Mouse (Mus musculus): Measurements from ENCODE around the gene Zbtb1. TPM values are rescaled to one million over a fixed set of nuclear protein-coding genes. Genes with fewer than 3 reads are reported as not detected.

Zbtb1 gene
- 13.9 and 15.5 TPM in 2 replicates for polyA plus RNA-seq (2015; fragmentation: Nextera tagmentation; extraction: Ambion mirVana)

DNA sequence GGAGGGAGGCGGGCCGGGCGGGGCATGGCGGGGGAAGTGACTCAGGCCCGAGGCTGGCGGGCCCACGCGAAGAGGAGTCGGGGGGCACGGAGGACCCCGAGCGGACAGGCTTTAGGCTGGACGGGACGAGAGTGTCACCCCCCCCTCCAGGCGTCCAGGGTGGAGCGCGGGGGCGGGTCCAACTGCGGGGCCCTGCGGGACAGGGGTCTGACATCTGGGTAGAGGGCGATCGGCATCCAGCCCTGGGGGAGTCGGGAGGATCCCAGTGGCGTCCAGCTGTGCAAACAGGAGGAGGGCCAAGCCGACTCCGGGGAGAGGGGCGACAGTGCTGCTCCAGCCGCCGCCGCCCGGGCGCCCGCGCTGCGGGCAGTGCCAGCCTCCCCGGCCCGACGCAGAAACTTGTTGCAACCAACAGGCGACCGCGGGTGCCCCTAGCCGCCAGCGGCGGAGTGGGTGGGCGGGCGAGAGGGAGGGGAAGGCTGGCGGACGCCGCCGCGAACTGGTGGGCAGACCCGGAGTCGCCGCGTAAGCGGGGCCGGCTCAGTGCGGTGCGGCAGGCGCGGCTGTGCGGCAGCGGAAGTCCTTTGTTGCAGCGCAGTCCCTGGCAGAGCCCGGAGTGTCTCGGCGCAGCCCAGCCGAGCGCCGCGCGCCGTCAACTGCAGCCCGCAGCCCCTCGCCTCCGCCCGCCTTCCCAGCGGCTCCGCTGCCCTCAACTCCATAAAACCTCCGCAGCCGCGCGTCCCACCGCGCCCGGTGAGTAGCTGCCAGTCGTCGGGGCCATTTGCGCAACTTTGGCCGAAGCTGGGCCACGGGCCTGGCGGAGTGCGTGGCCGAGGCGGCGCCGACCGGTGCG, at the start of gene Zbtb1:
Zbtb1 (plus strand) TSS at position 289 of the 853 bp plus-strand sequence.
- DNase-seq (ENCODE audit: low spot score) = peak; percentile 81

DNA sequence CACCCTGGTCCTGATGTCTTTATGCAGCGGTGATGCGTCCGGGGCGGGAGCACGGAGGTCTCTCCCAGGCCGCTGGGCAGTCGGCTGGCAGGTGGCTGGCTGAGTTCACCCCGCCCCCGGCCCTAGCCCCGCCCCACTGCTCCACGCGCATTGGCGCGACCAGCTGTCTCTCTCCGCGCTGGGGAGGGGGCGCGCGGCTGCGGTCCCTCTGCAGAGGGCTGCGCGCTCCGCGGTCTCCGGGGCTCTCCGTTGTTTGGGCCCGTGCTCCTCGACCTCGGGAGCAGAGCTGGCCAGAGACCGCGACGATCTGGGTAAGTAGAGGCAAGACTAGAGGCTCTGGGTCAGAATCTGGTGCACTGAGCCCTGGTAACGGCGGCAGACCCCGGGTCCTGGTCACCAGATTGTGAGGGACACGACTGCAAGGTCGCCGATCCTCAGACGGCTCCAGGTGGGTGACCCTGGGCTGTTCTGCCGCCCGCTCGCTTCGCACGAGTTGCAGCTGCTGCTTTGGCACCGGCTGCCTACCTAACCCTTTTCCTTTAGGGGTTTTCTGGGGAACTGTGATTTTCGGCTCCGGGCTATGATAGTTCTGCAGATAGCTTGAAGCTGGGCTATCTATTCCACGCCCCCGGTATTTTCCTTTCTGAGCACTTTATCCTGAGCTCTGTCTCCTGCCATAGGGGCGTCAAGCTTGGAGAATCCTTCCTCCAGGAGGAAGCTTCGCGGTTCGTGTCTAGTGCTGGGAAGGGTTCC, 45.2 kb upstream of the Zbtb1 start, which contains the start of gene Akap5:
Akap5 (plus strand) TSS at position 213 of the 753 bp plus-strand sequence.
- DNase-seq (ENCODE audit: low spot score) = peak; percentile 65

DNA sequence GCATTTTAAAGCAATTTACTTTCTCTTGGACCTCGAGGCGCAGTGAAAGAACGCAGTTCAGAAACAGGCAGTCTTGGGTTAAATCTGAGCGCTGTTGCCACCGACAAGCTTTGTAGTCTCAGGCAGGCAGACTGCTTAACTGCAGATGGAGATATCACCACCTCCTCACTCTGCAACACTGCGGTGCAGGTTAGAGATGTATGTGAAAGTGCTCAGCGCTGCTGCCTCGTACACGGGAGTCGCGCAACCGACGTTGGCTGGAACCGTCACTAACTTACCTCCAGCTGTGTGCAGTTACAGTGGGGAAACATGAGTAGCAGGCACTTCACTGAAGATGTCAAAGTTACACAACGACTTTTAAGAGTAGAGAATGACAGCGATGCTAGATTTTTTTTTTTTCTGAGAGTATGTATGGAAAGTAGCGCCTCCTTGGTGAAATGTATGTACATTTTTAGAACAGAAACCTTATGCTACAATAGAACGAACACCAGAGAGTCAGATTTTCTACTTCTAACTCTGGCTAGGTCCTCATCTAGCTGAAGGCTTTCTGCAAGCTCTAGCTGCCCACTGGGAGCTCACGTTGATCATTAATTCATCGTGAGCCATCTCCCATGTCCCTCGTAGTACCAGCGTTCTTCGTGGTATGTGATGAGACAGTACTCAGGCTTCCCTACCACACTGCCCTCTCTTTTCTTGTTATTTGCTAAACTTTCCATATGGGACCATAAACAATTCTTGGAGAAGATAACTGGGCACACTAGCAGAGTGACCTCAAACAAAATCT, 43.4 kb upstream of the Zbtb1 start:
- DNase-seq (ENCODE audit: low spot score) = no peak

DNA sequence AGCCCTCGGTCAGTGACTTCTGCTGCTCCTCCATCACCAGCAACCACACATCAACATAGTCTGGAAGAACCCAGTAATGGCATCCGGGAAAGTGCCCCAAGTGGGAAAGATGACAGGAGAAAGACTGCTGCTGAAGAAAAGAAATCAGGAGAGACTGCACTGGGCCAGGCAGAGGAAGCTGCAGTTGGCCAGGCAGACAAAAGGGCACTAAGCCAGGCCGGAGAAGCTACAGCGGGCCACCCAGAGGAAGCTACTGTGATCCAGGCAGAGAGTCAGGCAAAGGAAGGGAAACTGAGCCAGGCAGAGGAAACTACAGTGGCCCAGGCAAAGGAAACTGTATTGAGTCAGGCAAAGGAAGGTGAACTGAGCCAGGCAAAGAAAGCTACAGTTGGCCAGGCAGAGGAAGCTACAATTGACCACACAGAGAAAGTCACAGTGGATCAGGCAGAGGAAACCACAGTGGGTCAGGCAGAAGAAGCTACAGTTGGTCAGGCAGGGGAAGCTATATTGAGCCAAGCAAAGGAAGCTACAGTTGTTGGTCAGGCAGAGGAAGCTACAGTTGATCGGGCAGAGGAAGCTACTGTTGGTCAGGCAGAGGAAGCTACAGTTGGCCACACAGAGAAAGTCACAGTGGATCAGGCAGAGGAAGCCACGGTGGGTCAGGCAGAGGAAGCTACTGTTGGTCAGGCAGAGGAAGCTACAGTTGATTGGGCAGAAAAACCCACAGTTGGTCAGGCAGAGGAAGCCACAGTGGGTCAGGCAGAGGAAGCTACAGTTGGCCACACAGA, 41.3 kb upstream of the Zbtb1 start:
- no peak for DNase-seq (ENCODE audit: low spot score)

- no peak for DNase-seq (ENCODE audit: low spot score)
Observed at GRCm38 (mm10) chr12:76333688-76334087, 36.4 kb upstream of the Zbtb1 start.

DNA sequence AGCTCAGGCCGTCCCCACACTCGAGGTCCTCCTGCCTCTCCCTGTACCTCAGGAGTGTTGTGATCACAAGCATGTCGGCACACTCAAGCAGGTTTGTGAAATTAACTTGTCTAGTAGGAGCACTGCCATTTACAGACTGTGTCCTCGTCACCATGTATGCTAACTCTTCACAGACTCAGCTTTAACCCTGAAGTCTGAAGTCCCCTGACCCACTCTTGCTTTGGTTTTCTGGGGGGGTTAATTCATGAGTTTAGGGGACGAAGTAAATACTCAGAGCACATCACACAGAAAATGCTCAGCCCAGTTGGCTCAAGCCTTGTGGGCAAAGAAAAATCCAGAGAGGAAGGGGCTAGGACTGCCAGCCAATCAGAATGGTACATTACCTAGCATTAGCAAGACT, 34.4 kb upstream of the Zbtb1 start:
- DNase-seq (ENCODE audit: low spot score) = no peak

- DNase-seq (ENCODE audit: low spot score) = no peak
Observed at GRCm38 (mm10) chr12:76336111-76336965, 33.7 kb upstream of the Zbtb1 start.

GRCm38 (mm10) chr12:76341080-76341479, 29.0 kb upstream of the Zbtb1 start:
- peak; percentile 71 for DNase-seq (ENCODE audit: low spot score)

- peak; percentile 82 for DNase-seq (ENCODE audit: low spot score)
Observed at GRCm38 (mm10) chr12:76345759-76346455, 24.2 kb upstream of the Zbtb1 start.

DNA sequence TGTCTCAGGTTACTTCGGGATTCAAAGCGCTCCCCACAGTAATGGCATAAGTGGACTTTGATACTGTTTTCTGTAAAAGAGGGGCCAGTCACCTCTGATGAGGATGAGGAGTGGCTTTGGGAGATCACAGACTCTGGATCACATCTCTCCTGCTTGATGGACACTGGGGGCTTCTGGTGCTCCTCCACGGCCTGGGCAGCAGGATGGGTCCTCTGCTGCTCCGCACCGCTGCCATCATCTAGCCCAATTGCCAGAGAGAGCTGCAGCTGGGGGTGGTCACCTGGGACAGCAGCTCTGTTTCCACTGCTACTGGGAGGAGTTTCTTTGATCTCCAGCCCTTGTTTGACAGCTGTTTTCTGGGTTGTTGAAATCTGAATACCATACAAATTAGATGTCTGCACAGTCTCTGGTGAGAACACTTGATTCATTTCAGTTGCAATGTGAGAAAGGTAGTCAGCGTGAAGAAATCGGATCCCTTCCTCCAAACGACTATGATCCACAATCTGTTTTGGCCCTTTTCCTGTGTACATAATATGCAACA, 20.3 kb upstream of the Zbtb1 start:
- peak; percentile 9 for DNase-seq (ENCODE audit: low spot score)

DNA sequence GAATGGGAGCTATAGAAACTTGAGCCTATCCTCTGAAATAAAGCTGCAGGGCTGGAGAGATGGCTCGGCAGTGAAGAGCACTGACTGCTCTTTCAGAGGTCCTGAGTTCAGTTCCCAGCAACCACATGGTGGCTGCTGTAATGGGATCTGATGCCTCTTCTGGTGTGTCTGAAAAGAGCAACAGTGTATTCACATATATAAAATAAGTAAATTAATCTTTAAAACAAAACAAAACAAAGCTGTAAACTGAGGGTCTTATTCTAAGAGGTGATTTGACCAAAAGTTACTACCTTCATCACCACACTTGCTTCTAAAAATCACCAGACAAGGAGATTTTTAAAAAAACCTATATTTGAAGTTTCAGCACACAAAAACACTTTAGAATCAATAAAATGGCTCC, 9.2 kb upstream of the Zbtb1 start:
- DNase-seq (ENCODE audit: low spot score) = no peak

- peak; percentile 60 for DNase-seq (ENCODE audit: low spot score)
Observed at GRCm38 (mm10) chr12:76361405-76362302, 8.4 kb upstream of the Zbtb1 start.

- DNase-seq (ENCODE audit: low spot score) = peak; percentile 75
Observed at GRCm38 (mm10) chr12:76362303-76362676, 7.8 kb upstream of the Zbtb1 start.

DNA sequence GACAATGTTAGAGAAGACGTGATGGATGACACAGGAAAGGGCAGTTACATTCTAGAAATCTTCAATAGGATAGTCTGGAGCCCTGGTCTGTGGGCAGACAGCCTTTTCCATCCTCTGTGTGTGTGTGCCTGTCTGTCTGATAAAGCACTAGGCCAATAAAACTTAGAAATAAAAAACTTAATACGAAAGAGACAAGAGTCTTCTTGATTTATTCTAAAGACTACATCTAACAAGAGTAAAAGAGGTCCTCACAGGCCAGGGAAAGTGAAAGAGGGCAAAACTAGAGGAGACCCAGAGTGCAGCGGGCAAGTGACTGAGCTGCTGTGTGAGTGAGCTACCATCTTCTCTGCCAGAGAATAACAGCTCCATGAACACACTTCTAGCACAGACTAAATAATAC, 3.8 kb upstream of the Zbtb1 start:
- peak; percentile 17 for DNase-seq (ENCODE audit: low spot score)

DNA sequence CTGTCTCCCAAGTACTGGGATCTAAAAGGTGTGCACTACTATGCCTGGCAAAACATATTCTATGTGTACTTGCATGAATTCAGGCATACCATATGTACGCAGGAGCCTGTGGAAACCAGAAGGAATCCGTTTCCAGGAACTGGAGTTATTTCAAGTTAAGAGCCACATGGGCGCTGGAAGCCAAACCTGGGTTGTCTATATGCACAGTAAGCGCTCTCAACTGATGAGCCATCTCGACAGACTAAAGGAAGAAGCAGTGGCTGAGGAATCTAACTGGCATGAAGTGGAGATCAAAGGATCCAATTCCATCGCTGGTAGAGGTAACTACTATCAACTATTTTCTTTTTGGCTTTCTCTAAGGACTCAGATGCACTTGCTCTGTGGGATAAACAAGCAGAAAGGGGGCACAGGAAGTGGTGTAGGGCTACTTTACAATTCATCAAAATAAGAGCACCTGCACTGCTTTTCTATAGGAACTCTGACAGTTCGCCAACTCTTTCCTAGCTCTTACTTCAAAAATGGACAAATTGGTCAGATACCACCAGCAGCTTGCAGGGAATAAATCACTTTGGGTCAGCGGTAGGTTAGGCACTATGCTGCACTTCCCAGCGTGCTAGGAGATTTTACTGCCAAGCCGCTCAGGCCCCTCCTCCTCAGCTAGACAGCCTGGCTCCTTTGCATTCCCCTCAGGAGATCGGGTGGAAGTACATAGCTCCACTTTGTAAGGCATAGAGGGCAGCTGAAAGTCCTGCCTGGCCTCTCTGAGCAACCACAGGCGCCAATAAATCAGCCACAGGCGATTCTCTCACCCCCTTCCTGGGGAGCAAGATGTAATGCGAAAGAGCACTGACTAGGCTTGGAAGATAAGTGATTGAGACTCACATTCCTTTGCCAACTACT, 2.7 kb upstream of the Zbtb1 start:
- peak; percentile 77 for DNase-seq (ENCODE audit: low spot score)

DNA sequence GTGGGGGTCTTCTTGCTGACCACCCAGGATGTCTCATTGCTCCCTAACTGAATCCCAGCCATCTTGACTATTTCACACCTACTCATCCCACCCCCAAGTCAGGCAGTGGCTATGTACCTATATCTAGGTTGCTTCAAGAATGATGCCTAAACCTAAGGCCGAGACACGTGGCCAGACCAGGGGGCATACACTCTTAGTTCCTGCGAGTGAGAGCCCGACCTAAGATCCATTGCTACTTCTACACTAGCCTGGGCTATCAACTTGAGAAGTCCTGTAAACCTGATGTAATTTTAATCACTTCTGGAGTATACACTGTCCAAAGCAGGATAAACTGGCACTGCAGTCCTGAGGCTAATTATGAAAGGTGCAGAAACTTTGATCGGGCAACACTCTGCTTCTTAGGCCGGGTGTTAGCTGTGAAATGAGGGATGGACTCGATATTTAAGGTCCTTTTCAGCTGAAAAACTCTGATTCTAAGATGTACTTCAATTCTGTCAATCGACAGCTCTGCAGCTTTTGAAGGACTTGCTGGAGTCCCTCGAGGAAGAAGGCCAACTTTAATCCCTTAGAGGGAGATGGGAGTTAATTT, 1.8 kb upstream of the Zbtb1 start:
- peak; percentile 13 for DNase-seq (ENCODE audit: low spot score)

All from thymus, postnatal 0 days (tissue).